ENCODE assay signal across 8 mouse cellular contexts in the genomic region with DNA sequence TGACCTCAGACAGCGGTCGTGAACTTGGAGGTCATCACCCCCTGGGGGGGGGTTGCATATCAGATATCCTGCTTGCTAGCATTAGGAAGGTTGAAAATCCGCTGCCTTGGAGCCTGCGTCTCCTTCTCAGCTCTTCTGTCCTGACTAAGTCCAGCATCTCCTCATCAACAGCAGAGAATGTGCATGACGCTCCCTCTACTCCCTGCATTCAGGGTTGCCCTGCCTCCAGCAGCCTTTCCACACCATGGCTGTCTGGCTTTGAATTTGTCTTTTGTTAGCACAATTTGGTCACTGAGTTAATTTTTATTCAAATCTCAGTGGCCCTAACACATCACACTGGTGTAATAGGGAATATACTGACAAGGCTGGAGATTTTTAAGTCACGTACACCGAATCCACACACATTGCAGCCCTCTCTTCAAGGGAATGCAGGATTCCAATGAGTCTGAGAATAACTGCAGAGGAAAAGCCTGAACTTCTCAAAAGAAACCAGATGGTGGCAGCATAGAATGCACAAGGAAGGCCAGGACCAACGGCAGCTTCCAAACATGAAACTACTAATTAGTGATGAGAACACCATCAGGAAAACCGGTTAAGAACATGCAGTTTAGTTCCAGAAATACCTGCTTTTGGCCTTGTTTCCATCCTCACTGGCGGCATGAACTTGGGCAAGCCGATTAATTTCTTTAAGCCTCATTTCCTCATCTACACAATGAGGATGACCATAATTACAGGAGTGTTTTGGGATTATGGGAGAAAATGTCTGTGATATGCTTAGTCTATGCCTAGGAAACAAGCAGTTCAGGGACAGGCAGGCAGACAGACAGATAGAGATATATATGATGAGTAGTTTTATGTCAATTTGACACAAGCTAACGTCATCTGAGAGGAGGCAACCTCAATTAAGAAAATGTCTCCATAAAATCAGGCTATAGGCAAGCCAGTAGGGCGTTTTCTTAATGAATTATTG.
DNase-seq lines count a peak whose midpoint lies in the region; ATAC-seq and TF ChIP-seq lines count a peak whose summit lies in the region.

No protein-coding gene starts in this region.

- peak; percentile 28; the same call in 1 of the 2 replicates for ATAC-seq in limb, embryonic 11.5 days (ENCODE audit: insufficient number of reproducible peaks, low FRiP score, low TSS enrichment, low read depth)

- TF ChIP-seq POLR2A in lung, adult 2 months (IDR thresholded peaks at IDR 0.05; ENCODE audit: borderline replicate concordance, extremely low read depth, low read depth, low read length), result no peak

- peak; percentile 47 for DNase-seq in limb, embryonic 11.5 days (ENCODE audit: low spot score)
- no peak for DNase-seq in limb, embryonic 10.5 days (ENCODE audit: low spot score)
- DNase-seq in cerebellum, adult 9-10 months, result peak; percentile 55
- DNase-seq in frontal cortex, postnatal 14 days (ENCODE audit: low spot score in 2 of 2), result peak; percentile 11 to 47
- peak; percentile 37 to 50 for DNase-seq in kidney, postnatal 36 days
- no peak for DNase-seq in lung, adult 2 months
- peak; percentile 82 for DNase-seq in retina, postnatal 1 day
- no peak for DNase-seq in spleen, postnatal 4 days (ENCODE audit: low spot score in 2 of 2)

- H3K36me3 ChIP-seq in limb, embryonic 11.5 days (ENCODE audit: control insufficient read depth, insufficient read depth, low read length), result no peaks in the 10 kb centered on the region
- no peaks in the 10 kb centered on the region for H3K36me3 ChIP-seq in limb, embryonic 10.5 days

- no peak overlapping the region for H3K4me3 ChIP-seq in limb, embryonic 11.5 days (ENCODE audit: low read depth, low read length)
- H3K4me3 ChIP-seq in limb, embryonic 10.5 days, result no peak overlapping the region
- no peak overlapping the region for H3K4me3 ChIP-seq in lung, adult 2 months (replicated peaks; ENCODE audit: extremely low read depth, low read depth, low read length)

- no peak overlapping the region for H3K9ac ChIP-seq in limb, embryonic 11.5 days (ENCODE audit: low read length)

- WGBS in limb, embryonic 11.5 days, result 67% methylated on average over 13 of the region's 13 CpGs
- 67% methylated on average over 13 of the region's 13 CpGs for WGBS in limb, embryonic 10.5 days
- WGBS in lung, adult 2 months, result 59% methylated on average over 13 of the region's 13 CpGs

- no peak overlapping the region for H3K4me2 ChIP-seq in limb, embryonic 11.5 days (ENCODE audit: low read depth, severe bottlenecking)

- TF ChIP-seq CTCF in lung, adult 2 months (IDR thresholded peaks at IDR 0.05; ENCODE audit: insufficient read depth, low read length), result peak; percentile 40

- no peaks in the 10 kb centered on the region for H3K27me3 ChIP-seq in limb, embryonic 11.5 days (ENCODE audit: control insufficient read depth, insufficient read depth, low read length)
- no peaks in the 10 kb centered on the region for H3K27me3 ChIP-seq in limb, embryonic 10.5 days (ENCODE audit: low read depth, poor library complexity, severe bottlenecking)

- H3K4me1 ChIP-seq in limb, embryonic 11.5 days (ENCODE audit: control insufficient read depth, insufficient read depth, low read length), result no peaks in the 10 kb centered on the region
- no peaks in the 10 kb centered on the region for H3K4me1 ChIP-seq in limb, embryonic 10.5 days
- H3K4me1 ChIP-seq in lung, adult 2 months (ENCODE audit: control insufficient read depth, insufficient read depth, low read length), result no peaks in the 10 kb centered on the region

- H3K27ac ChIP-seq in limb, embryonic 11.5 days (replicated peaks; ENCODE audit: low read depth, low read length), result no peak overlapping the region
- H3K27ac ChIP-seq in limb, embryonic 10.5 days, result no peak overlapping the region

- H3K9me3 ChIP-seq in limb, embryonic 11.5 days (ENCODE audit: control insufficient read depth, low read length), result no peaks in the 10 kb centered on the region
- no peaks in the 10 kb centered on the region for H3K9me3 ChIP-seq in limb, embryonic 10.5 days (replicated peaks)

Comparison
In these comparisons a context has a peak if more than half of its experiments do, and no peak if none do; other contexts are left out.
1. DNase-seq: peak in limb, embryonic 11.5 days (single experiment), cerebellum, adult 9-10 months (single experiment), frontal cortex, postnatal 14 days (2 of 2), kidney, postnatal 36 days (2 of 2) and retina, postnatal 1 day (single experiment); none in limb, embryonic 10.5 days (single experiment), lung, adult 2 months (single experiment) and spleen, postnatal 4 days (0 of 2).